Mouse (Mus musculus) intestine, postnatal 0 days (tissue): ENCODE measurements around the gene Mocs2. TPM values are rescaled to one million over a fixed set of nuclear protein-coding genes. Genes with fewer than 3 reads are reported as not detected.

Experiments used
- ATAC-seq: fragments of 200-750 bp; cut with Nextera tagmentation; 2 replicates; pipeline ENCODE4 v1.8.0; 2017; ENCODE audit warnings: mild to moderate bottlenecking, moderate TSS enrichment, moderate library complexity
- H3K27ac ChIP-seq: fragments of 300-500 bp; sonication (generic); 2 replicates; pipeline ENCODE4 v1.5.1; 2014; ENCODE audit warnings: mild to moderate bottlenecking, low read depth, low read length, moderate library complexity
- H3K27me3 ChIP-seq: fragments of 300-500 bp; sonication (generic); replicated peaks from 2 replicates; pipeline ENCODE4 v1.6.1; 2014; ENCODE audit warnings: low read length, mixed read lengths; ENCODE audit not compliant: control insufficient read depth, insufficient read depth
- H3K36me3 ChIP-seq: fragments of 300-500 bp; sonication (generic); 2 replicates; pipeline ENCODE4 v1.6.1; 2014; ENCODE audit warnings: mild to moderate bottlenecking, moderate library complexity; ENCODE audit not compliant: control insufficient read depth, insufficient read depth
- H3K4me1 ChIP-seq: fragments of 300-500 bp; sonication (generic); replicated peaks from 2 replicates; pipeline ENCODE4 v1.6.1; 2014; ENCODE audit warnings: antibody characterized with exemption, low read length, mixed read lengths; ENCODE audit not compliant: control insufficient read depth, insufficient read depth
- H3K4me2 ChIP-seq: fragments of 300-500 bp; sonication (generic); replicated peaks from 2 replicates; pipeline ENCODE4 v1.6.1; 2014; ENCODE audit warnings: low read depth, mild to moderate bottlenecking, moderate library complexity
- H3K4me3 ChIP-seq: fragments of 300-500 bp; sonication (generic); 2 replicates; pipeline ENCODE4 v1.5.1; 2014; ENCODE audit warnings: low read depth, low read length
- H3K9ac ChIP-seq: fragments of 300-500 bp; sonication (generic); 2 replicates; pipeline ENCODE4 v1.6.1; 2014; ENCODE audit warnings: mild to moderate bottlenecking, low read depth, low read length
- H3K9me3 ChIP-seq: fragments of 300-500 bp; sonication (generic); 2 replicates; pipeline ENCODE4 v1.6.1; 2016; ENCODE audit warnings: mixed run types; ENCODE audit not compliant: control insufficient read depth
- CTCF ChIP-seq: sonication (generic); IDR thresholded peaks from 2 replicates; pipeline ENCODE4 v1.5.1; 2016; ENCODE audit warnings: low read depth, mild to moderate bottlenecking, control low read depth, antibody characterized with exemption, moderate library complexity
- WGBS: fragments of 180-500 bp; shearing (Covaris S2); extraction: QIAGEN DNeasy Blood & Tissue Kit; methylation state at CpG from one replicate; pipeline ENCODE4 v1.1.7; 2014; 5-methylcytosine and 5-hydroxymethylcytosine counted together
- polyA plus RNA-seq: library from polyadenylated mRNA; unstranded; fragments of >200 nt; fragmentation: Nextera tagmentation; extraction: Ambion mirVana; gene quantifications from 2 replicates; pipeline ENCODE4 v1.2.1, GENCODE M21; 2015

The Mocs2 gene
- polyA plus RNA-seq, 1 experiment from 2014 or later: 215 TPM

GRCm38 (mm10) chr13:114855573-114856268 lies 37.7 kb downstream of the Mocs2 start:
- Histone ChIP-seq H3K4me1 (0 out of 2 replicates have a peak, but pooled peaks cover 3% of the 10 kb centered on the region), H3K4me2 (no peak overlapping the region), H3K36me3 (0 out of 2 replicates have a peak, but pooled peaks cover 14% of the 10 kb centered on the region), H3K9ac (no peak overlapping the region), H3K27me3 (no peaks in the 10 kb centered on the region), H3K27ac (no peak overlapping the region), H3K9me3 (no peaks in the 10 kb centered on the region), H3K4me3 (no peak overlapping the region)
- 48% methylated on average over 15 of the region's 15 CpGs for WGBS
- no peak for ATAC-seq
- TF ChIP-seq CTCF: no peak

GRCm38 (mm10) chr13:114856269-114856627 lies 38.2 kb downstream of the Mocs2 start:
- H3K4me2 ChIP-seq: no peak overlapping the region
- H3K27me3 ChIP-seq: no peaks in the 10 kb centered on the region
- H3K4me3 ChIP-seq: no peak overlapping the region
- ATAC-seq: no peak
- TF ChIP-seq CTCF: no peak
- 44% methylated on average over 7 of the region's 7 CpGs for WGBS
- no peak overlapping the region for H3K9ac ChIP-seq
- no peaks in the 10 kb centered on the region for H3K9me3 ChIP-seq
- H3K4me1 ChIP-seq: 0 out of 2 replicates have a peak, but pooled peaks cover 3% of the 10 kb centered on the region
- 0 out of 2 replicates have a peak, but pooled peaks cover 14% of the 10 kb centered on the region for H3K36me3 ChIP-seq
- H3K27ac ChIP-seq: no peak overlapping the region

GRCm38 (mm10) chr13:114857525-114857924 lies 39.5 kb downstream of the Mocs2 start:
- H3K4me3 ChIP-seq: no peak overlapping the region
- no peaks in the 10 kb centered on the region for H3K9me3 ChIP-seq
- H3K4me1 ChIP-seq: 0 out of 2 replicates have a peak, but pooled peaks cover 1% of the 10 kb centered on the region
- ATAC-seq: no peak
- H3K9ac ChIP-seq: no peak overlapping the region
- no peak overlapping the region for H3K27ac ChIP-seq
- no peaks in the 10 kb centered on the region for H3K27me3 ChIP-seq
- H3K4me2 ChIP-seq: no peak overlapping the region
- WGBS: 79% methylated on average over 4 of the region's 4 CpGs
- no peak for TF ChIP-seq CTCF
- H3K36me3 ChIP-seq: 0 out of 2 replicates have a peak, but pooled peaks cover 22% of the 10 kb centered on the region

- H3K4me2 ChIP-seq: no peak overlapping the region
- no peaks in the 10 kb centered on the region for H3K9me3 ChIP-seq
- H3K27ac ChIP-seq: no peak overlapping the region
- H3K9ac ChIP-seq: no peak overlapping the region
- H3K4me1 ChIP-seq: no peaks in the 10 kb centered on the region
- H3K27me3 ChIP-seq: no peaks in the 10 kb centered on the region
- no peak overlapping the region for H3K4me3 ChIP-seq
- 0 out of 2 replicates have a peak, but pooled peaks cover 16% of the 10 kb centered on the region for H3K36me3 ChIP-seq
- no peak for ATAC-seq
- 85% methylated on average over 6 of the region's 6 CpGs for WGBS
- no peak for TF ChIP-seq CTCF
Observed at GRCm38 (mm10) chr13:114874738-114875137, 56.7 kb downstream of the Mocs2 start.

GRCm38 (mm10) chr13:114876005-114876520 lies 58.0 kb downstream of the Mocs2 start:
- WGBS: 78% methylated on average over 2 of the region's 2 CpGs
- Histone ChIP-seq H3K4me3 (no peak overlapping the region), H3K4me1 (no peaks in the 10 kb centered on the region), H3K36me3 (0 out of 2 replicates have a peak, but pooled peaks cover 12% of the 10 kb centered on the region), H3K27ac (no peak overlapping the region), H3K4me2 (no peak overlapping the region), H3K9ac (no peak overlapping the region), H3K27me3 (no peaks in the 10 kb centered on the region), H3K9me3 (no peaks in the 10 kb centered on the region)
- TF ChIP-seq CTCF: no peak
- ATAC-seq: no peak

- Histone ChIP-seq H3K4me1 (no peaks in the 10 kb centered on the region), H3K4me2 (no peak overlapping the region), H3K4me3 (no peak overlapping the region), H3K27ac (no peak overlapping the region), H3K9me3 (no peaks in the 10 kb centered on the region), H3K9ac (no peak overlapping the region), H3K36me3 (0 out of 2 replicates have a peak, but pooled peaks cover 16% of the 10 kb centered on the region), H3K27me3 (no peaks in the 10 kb centered on the region)
- ATAC-seq: no peak
- TF ChIP-seq CTCF: no peak
- 81% methylated on average over 11 of the region's 11 CpGs for WGBS
Observed at GRCm38 (mm10) chr13:114878667-114879066, 60.6 kb downstream of the Mocs2 start.

Other genes starting within 250 kb of the Mocs2 start
- 4.3 and 4.8 TPM in 2 replicates for gene Itga2, start 113.9 kb downstream of the Mocs2 start, polyA plus RNA-seq